Mouse (Mus musculus) cerebellum, adult 8-10 months (tissue): ENCODE measurements around the gene Armcx2.
"Not testable (repeated sequence)": the region's sequence is repeated elsewhere in the genome, so short reads cannot be mapped to it uniquely, and the experiment has no call there.

Experiments
- DNase-seq: peaks from one replicate; pipeline ENCODE4 v3.0.0; 2022

Gene Armcx2

GRCm38 (mm10) chrX:134808755-134809224 is at the start of gene Armcx2:
Gene Armcx2, minus strand, starts transcription at chrX:134809221.
- peak; percentile 49 for DNase-seq

- DNase-seq = no peak
Observed at GRCm38 (mm10) chrX:134849662-134850061, 40.6 kb upstream of the Armcx2 start.

- DNase-seq = no peak
Observed at GRCm38 (mm10) chrX:134844424-134844823, 35.4 kb upstream of the Armcx2 start.

GRCm38 (mm10) chrX:134830508-134830907 is 21.5 kb upstream of the Armcx2 start:
- DNase-seq = no peak

- peak; percentile 10 for DNase-seq
Observed at GRCm38 (mm10) chrX:134807833-134808754, 927 bp downstream of the Armcx2 start.

- DNase-seq = no peak
Observed at GRCm38 (mm10) chrX:134787728-134788127, 21.3 kb downstream of the Armcx2 start.

GRCm38 (mm10) chrX:134763428-134764198 is 45.4 kb downstream of the Armcx2 start:
- not testable (repeated sequence) for DNase-seq

- DNase-seq = no peak
Observed at GRCm38 (mm10) chrX:134757293-134757995, 51.6 kb downstream of the Armcx2 start.

- DNase-seq = peak; percentile 45
Observed at GRCm38 (mm10) chrX:134756434-134757292, 52.4 kb downstream of the Armcx2 start, which contains the start of gene Armcx3. Gene Armcx3, plus strand, starts transcription at chrX:134756595.
